Mouse (Mus musculus) embryonic facial prominence, embryonic 13.5 days (tissue): Measurements from ENCODE around the gene Med25. TPM values are rescaled to one million over a fixed set of nuclear protein-coding genes. Genes with fewer than 3 reads are reported as not detected.

Experiments
- ATAC-seq: fragments of 200-750 bp; cut with Nextera tagmentation; 2 replicates; pipeline ENCODE4 v1.8.0; 2017; ENCODE audit warnings: low read depth; ENCODE audit not compliant: insufficient number of reproducible peaks, insufficient read depth, low FRiP score, low TSS enrichment
- H3K27ac ChIP-seq: fragments of 300-500 bp; sonication (generic); 2 replicates; pipeline ENCODE4 v1.5.1; 2015; ENCODE audit warnings: moderate library complexity, mild to moderate bottlenecking, inconsistent platforms
- H3K27me3 ChIP-seq: fragments of 300-500 bp; sonication (generic); 2 replicates; pipeline ENCODE4 v1.6.1; 2015; ENCODE audit warnings: mild to moderate bottlenecking, inconsistent platforms
- H3K36me3 ChIP-seq: fragments of 300-500 bp; sonication (generic); 2 replicates; pipeline ENCODE4 v1.6.1; 2015; ENCODE audit warnings: mild to moderate bottlenecking, inconsistent platforms
- H3K4me1 ChIP-seq: fragments of 300-500 bp; sonication (generic); 2 replicates; pipeline ENCODE4 v1.6.1; 2015; ENCODE audit warnings: inconsistent platforms
- H3K4me2 ChIP-seq: fragments of 300-500 bp; sonication (generic); 2 replicates; pipeline ENCODE4 v1.6.1; 2015; ENCODE audit warnings: moderate library complexity, mild to moderate bottlenecking, inconsistent platforms
- H3K4me3 ChIP-seq: fragments of 300-500 bp; sonication (generic); 2 replicates; pipeline ENCODE4 v1.5.1; 2015; ENCODE audit warnings: mild to moderate bottlenecking, inconsistent platforms
- H3K9ac ChIP-seq: fragments of 300-500 bp; sonication (generic); 2 replicates; pipeline ENCODE4 v1.6.1; 2015; ENCODE audit warnings: mild to moderate bottlenecking, inconsistent platforms
- H3K9me3 ChIP-seq: fragments of 300-500 bp; sonication (generic); 2 replicates; pipeline ENCODE4 v1.6.1; 2016; ENCODE audit warnings: inconsistent platforms
- WGBS: fragments of 180-500 bp; shearing (Covaris S2); methylation state at CpG from one replicate; pipeline ENCODE4 v1.1.7; 2015; ENCODE audit warnings: mixed read lengths; 5-methylcytosine and 5-hydroxymethylcytosine counted together
- polyA plus RNA-seq: library from polyadenylated mRNA; unstranded; fragments of >200 nt; fragmentation: Nextera tagmentation; extraction: Ambion mirVana; gene quantifications from 2 replicates; pipeline ENCODE4 v1.2.1, GENCODE M21; 2015

Gene Med25
- polyA plus RNA-seq, 1 experiment from 2014 or later: 111 TPM

DNA sequence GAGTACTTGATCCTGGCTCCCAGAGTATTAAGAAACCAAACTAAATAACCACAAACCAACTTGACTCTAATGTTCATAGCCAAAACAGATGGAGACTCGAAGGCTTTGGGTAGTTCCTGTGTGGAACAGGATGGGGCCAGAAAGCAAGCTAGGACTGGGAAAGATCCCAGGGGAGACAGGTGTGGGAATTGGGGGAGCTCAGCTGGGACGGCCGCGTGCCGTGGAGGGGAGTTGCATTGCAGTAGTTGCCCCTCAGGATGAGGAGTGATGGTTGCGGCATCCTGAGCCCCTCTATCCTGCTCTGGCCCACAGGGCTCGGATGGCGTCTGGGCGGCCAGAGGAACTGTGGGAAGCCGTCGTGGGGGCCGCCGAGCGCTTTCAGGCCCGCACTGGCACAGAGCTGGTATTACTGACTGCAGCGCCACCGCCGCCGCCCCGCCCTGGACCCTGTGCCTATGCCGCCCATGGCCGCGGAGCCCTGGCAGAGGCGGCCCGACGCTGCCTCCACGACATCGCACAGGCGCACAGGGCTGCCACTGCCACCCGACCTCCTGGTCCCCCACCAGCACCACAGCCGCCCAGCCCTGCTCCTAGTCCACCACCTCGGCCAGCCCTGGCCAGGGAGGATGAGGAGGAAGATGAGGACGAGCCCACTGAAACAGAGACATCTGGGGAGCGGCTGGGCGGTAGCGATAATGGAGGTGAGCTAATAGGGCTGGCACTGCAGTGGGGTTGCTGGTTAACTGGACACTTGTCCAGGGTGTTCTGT, 40.1 kb downstream of the Med25 start:
- Histone ChIP-seq H3K9me3 (no peaks in the 10 kb centered on the region), H3K27ac (no peak overlapping the region), H3K4me1 (peaks cover 64% of the 10 kb centered on the region), H3K27me3 (no peaks in the 10 kb centered on the region), H3K9ac (0 out of 2 replicates have a peak overlapping the region, but pooled peaks have one; percentile 28), H3K36me3 (peaks cover 12% of the 10 kb centered on the region), H3K4me2 (no peak overlapping the region), H3K4me3 (no peak overlapping the region; the same call in 1 of the 2 replicates)
- ATAC-seq: no peak
- 90% methylated on average over 36 of the region's 36 CpGs for WGBS

DNA sequence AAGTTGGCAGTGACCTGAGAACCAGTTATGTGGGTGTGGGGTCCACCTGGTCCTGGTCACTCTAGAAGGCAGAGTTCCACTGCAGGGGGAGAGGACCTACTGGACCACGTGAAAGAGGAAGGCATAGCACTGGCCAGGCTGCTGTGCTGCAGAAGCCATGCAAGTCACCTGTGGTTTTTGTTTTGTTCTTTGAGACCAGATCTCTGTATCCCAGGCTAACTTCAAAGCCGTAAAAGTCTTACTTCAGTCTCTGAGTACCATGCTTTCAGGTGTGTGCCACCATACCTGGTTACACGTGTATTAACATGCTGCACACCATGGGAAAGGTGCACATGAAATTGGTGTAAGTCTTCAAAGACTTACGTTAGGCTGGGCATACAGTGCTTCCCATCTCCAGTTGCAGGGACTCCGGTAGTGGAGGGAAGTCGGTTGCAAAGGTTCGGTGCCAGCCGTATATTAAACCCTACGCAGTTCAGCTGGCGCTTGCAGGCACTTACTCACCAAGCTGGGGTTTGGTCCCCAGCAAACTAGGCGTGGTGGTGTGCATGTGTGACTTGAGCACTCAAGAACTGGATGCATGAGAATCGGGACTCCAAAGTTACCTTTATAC, 40.8 kb downstream of the Med25 start:
- no peaks in the 10 kb centered on the region for H3K27me3 ChIP-seq
- WGBS: 88% methylated on average over 12 of the region's 12 CpGs
- ATAC-seq: no peak
- peaks cover 14% of the 10 kb centered on the region for H3K36me3 ChIP-seq
- H3K4me2 ChIP-seq: peak overlapping the region; percentile 91; the same call in 1 of the 2 replicates
- no peak overlapping the region for H3K27ac ChIP-seq
- H3K4me3 ChIP-seq: no peak overlapping the region
- H3K9me3 ChIP-seq: no peaks in the 10 kb centered on the region
- H3K4me1 ChIP-seq: peaks cover 65% of the 10 kb centered on the region
- H3K9ac ChIP-seq: peak overlapping the region; percentile 83; the same call in 1 of the 2 replicates

DNA sequence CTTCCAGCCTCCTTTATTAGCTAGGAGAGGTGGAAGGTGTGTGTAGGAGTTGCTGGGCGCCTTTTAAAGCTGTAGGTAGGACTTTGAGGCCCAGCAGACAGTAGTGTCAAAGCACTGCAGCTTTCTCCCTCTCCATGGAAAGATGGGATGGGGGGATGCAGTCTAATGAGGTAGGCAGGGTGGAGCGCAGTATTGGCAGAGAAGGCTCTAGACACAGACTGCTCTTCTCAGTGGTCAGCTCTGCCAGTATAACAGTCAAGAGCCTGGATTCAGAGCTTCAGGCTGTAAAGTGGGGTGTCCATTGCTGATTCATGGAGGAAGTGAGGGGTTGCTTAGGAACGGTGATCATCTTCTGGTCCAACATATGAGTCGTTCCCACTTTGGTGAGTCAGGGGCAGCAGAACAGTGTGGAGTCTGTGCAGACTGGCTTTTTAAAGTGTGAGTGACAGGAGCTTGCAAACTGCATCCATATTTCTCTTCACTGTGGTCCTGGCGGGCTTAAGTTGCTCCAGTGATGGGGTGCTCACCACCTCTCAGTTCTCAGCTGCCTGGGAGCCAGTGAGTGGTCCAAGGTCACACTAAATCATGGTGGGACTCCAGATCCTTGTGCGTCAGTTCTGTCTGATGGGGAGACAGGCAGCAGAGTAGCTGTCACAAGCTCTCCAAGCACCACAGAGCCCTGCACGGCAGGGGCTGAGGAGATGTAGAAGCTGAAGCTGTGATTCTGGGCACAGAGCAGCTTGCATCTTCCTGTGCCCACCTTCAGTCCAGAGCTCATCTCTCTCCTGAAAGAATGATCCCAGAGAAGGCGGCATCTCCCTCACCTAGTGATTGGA, 41.5 kb downstream of the Med25 start:
- Histone ChIP-seq H3K4me2 (peak overlapping the region; percentile 91), H3K9me3 (no peaks in the 10 kb centered on the region), H3K9ac (peak overlapping the region; percentile 83), H3K36me3 (peaks cover 21% of the 10 kb centered on the region), H3K27ac (peak overlapping the region; percentile 97), H3K4me1 (peaks cover 59% of the 10 kb centered on the region), H3K4me3 (peak overlapping the region; percentile 75), H3K27me3 (no peaks in the 10 kb centered on the region)
- no peak for ATAC-seq
- WGBS: 81% methylated on average over 8 of the region's 8 CpGs

DNA sequence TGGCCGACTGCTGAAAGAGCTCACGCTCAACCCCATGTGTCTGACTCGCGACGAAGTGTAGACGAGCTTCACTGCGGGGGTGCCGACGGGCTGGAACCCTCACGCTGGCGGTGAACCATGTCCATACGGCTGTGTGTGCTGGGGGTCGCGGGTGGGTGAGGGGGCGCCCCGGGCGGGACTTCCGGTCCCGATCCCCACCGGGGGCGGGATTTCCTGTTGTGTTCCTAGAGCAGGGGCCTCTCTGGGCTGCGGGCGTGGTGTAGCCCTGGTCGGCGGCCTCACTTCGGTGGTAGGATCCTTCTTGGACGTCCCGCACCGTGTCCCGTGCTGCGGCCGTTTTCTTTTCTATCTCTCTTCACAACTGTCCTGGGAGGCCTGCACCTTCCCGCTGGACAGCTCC, 42.4 kb downstream of the Med25 start:
- H3K9me3 ChIP-seq: no peaks in the 10 kb centered on the region
- peaks cover 53% of the 10 kb centered on the region for H3K4me1 ChIP-seq
- ATAC-seq: peak; percentile 43

DNA sequence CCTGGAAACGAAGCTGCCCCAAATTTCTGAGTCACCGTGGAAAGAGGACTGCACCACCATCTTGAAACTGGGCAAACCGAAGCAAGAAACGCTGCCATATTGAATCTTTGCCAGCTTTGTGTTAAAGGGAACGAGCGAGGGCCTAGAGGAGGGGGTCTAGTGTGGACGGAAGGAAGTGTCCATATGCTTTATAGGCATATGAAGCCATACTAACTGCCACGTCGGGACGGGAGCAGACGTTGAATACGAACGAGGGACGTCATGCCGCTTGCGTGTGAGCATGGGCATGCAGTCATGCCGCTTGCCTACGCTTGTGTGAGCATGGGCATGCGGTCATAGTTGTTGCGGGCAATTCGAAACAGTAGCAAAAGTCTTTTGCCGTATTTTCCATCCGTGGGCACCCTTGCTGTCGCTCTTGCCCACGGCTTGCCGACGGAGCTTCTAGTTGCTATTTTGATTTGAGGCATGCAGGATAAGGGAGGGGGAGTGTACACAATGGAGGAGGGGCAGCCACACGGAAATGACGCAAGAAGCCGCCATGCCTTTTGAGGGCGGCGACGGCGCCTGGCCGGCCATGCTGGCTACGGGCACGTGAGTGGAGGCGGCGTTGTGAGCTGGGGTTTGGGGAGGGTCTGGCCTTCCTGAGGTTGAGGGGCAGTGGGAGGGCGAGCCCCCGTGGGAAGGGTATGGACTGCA, 42.9 kb downstream of the Med25 start:
- no peaks in the 10 kb centered on the region for H3K27me3 ChIP-seq
- peak overlapping the region; percentile 91 for H3K4me2 ChIP-seq
- H3K4me1 ChIP-seq: peaks cover 48% of the 10 kb centered on the region
- H3K9me3 ChIP-seq: no peaks in the 10 kb centered on the region
- peak; percentile 71 for ATAC-seq
- peak overlapping the region; percentile 83 for H3K9ac ChIP-seq
- peak overlapping the region; percentile 97 for H3K27ac ChIP-seq
- peak overlapping the region; percentile 75 for H3K4me3 ChIP-seq
- H3K36me3 ChIP-seq: peaks cover 35% of the 10 kb centered on the region
- WGBS: under 1% methylated on average over 41 of the region's 41 CpGs

More for the DNA sequence above, 42.4 kb downstream of the Med25 start:
- under 1% methylated on average over 33 of the region's 33 CpGs for WGBS
- Histone ChIP-seq H3K27me3 (no peaks in the 10 kb centered on the region), H3K36me3 (peaks cover 29% of the 10 kb centered on the region), H3K4me2 (peak overlapping the region; percentile 91), H3K27ac (peak overlapping the region; percentile 97), H3K9ac (peak overlapping the region; percentile 83), H3K4me3 (peak overlapping the region; percentile 75)

DNA sequence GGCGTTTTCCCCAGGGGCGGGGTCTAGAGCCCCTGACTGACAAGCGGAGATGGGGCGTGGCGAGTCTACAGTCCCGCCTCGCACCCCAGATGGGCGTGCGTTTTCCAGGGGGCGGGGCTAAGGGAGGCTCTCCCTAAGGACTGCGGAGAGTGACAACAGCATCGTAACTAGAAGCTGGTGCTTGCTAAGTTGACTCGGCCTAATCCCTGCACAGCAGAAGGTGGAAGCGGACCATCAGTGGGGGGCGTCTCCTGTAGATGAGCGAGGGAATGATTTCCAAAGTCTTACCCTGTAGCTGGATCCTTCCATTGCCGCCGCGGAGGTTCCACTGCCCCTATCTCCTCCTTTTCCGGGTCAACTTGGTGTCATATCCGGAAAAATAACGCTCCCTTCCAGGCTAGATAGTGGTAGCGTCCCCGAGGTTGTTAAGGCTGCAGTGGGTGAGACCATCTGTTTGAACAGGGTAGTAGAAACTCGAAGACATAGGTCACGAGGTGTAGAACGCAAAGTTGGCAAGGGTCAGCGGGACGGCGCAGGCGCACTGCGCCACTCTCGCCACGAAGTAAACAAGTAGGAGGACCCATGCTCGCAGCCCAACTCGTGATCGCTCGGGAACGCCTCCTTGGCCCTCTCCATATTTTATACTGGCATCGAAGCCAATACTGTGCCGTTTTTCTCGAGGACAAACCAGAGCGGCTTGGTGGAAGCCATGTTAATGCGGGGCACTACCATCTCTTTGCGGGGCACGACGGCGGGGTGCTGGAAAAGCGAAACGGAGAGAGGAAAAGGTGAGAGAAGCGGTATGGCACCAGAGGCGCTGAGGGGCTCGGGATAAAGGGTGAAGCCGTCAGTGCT, 43.7 kb downstream of the Med25 start, which contains the start of the genes Akt1s1 and Tbc1d17:
Gene Akt1s1 (plus strand): TSS at position 431 of the 855 bp plus-strand sequence.
Gene Tbc1d17 (minus strand): TSS at position 519 of the 855 bp plus-strand sequence.
- H3K9ac ChIP-seq: peak within 1 kb of the TSS; percentile 83
- peak within 1 kb of the TSS; percentile 97 for H3K27ac ChIP-seq
- ATAC-seq: peak; percentile 84
- H3K9me3 ChIP-seq: no peaks in the 10 kb centered on the region
- peaks cover 43% of the 10 kb centered on the region for H3K36me3 ChIP-seq
- peak within 1 kb of the TSS; percentile 91 for H3K4me2 ChIP-seq
- peak within 1 kb of the TSS; percentile 75 for H3K4me3 ChIP-seq
- WGBS: under 1% methylated on average over 54 of the region's 54 CpGs
- no peaks in the 10 kb centered on the region for H3K27me3 ChIP-seq
- H3K4me1 ChIP-seq: peaks cover 40% of the 10 kb centered on the region

DNA sequence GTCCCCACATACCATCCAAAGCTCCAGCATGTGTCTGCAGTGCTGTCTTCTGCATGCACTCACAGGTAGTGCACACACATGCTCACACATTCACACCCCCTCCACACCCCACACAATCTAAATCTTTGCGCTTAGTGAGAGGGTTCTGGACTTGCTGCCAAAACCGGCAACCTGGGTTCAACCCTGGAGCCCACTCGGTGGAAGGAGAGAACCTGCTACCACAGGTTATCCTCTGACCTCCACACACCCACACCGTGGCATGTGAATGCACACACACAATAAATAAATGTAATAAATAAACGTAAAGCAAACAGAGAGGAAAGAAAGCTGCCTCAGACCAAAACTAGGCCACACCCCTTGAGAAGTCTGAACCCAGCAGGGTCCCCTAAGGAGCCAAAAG, 44.7 kb downstream of the Med25 start:
- peaks cover 50% of the 10 kb centered on the region for H3K36me3 ChIP-seq
- peak overlapping the region; percentile 70 for H3K9ac ChIP-seq
- peak overlapping the region; percentile 75 for H3K4me3 ChIP-seq
- H3K4me2 ChIP-seq: peak overlapping the region; percentile 91
- H3K27me3 ChIP-seq: no peaks in the 10 kb centered on the region
- ATAC-seq: no peak
- WGBS: 80% methylated on average over 5 of the region's 5 CpGs
- peaks cover 30% of the 10 kb centered on the region for H3K4me1 ChIP-seq
- H3K27ac ChIP-seq: peak overlapping the region; percentile 97; the same call in 1 of the 2 replicates
- H3K9me3 ChIP-seq: no peaks in the 10 kb centered on the region

DNA sequence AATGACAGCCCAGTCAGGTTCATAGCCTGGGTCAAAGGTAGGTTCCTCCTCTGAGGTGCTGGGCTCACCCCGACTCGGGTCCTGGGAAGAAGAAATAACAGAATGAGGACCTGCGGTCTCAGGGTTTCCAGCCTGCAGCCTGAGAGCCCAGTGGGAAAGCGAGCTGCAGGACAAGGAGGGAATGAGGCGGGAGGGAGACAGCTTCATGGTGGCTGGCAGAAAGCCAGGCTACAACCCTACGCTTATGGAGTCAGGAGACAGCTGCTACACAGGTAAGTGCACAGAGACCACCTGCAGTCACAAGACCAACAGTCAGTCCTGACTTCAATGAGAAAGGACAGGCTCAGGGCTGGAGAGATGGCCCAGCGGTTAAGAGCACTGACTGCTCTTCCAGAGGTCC, 45.7 kb downstream of the Med25 start:
- Histone ChIP-seq H3K27ac (no peak overlapping the region), H3K9ac (0 out of 2 replicates have a peak overlapping the region, but pooled peaks have one; percentile 16), H3K27me3 (no peaks in the 10 kb centered on the region), H3K4me3 (no peak overlapping the region), H3K9me3 (no peaks in the 10 kb centered on the region), H3K36me3 (peaks cover 55% of the 10 kb centered on the region), H3K4me2 (no peak overlapping the region), H3K4me1 (peaks cover 24% of the 10 kb centered on the region)
- WGBS: 92% methylated on average over 7 of the region's 7 CpGs
- no peak for ATAC-seq

DNA sequence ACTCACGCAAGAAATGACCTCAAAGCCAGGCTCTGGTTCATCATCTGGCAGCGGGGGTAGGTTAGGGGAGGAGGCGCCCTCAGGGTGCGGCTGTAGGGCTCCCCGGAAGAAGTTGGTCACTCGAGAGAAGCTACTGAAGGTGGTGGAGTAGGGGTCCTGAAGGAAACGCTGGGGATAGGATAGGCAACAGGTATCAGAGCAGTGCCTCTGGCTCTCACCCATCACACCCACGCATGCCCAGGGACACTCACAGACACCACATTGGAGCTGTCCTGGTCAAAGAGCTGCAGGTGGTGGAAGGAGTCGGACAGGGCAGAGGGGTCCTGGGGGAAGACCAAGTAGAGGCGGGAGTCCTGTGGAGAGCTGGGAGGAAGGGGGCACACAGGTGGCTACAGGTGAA, 47.5 kb downstream of the Med25 start:
- H3K9me3 ChIP-seq: no peaks in the 10 kb centered on the region
- H3K4me1 ChIP-seq: peaks cover 14% of the 10 kb centered on the region
- H3K4me2 ChIP-seq: no peak overlapping the region
- peaks cover 16% of the 10 kb centered on the region for H3K27me3 ChIP-seq
- ATAC-seq: no peak
- WGBS: 93% methylated on average over 10 of the region's 10 CpGs
- no peak overlapping the region for H3K4me3 ChIP-seq
- no peak overlapping the region for H3K9ac ChIP-seq
- H3K36me3 ChIP-seq: peaks cover 67% of the 10 kb centered on the region
- no peak overlapping the region for H3K27ac ChIP-seq

DNA sequence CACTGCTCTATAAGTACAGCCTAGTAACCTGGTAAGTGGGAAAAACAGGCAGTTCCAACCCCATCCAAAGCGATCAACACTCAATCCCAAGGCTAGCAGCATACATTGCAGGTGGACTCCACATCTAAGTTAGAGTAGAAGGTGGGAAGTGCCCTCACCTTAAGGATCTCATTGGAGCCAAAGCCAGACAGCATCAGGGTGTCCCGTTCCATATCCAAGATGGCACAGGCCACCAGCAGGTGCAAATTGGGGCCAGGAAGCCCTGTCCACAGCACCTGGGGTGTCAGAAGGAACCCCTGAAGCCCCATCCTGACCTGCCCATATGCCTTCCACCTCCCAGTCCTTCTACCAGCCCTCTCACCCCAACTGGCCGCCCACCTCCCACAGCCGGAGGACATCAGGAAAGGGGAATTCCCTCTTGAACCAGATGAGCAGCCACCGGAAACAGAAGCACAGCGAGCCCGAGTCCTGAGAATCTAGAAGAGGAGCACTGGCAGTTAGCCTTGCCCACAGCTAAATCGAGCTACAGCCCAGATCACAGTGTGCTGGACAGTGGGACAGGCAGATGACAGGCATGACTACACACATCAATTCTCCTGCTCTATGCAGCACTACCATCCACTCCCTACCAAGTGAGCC, 50.6 kb downstream of the Med25 start:
- H3K4me3 ChIP-seq: no peak overlapping the region
- H3K36me3 ChIP-seq: peaks cover 67% of the 10 kb centered on the region
- H3K9me3 ChIP-seq: no peaks in the 10 kb centered on the region
- 92% methylated on average over 8 of the region's 8 CpGs for WGBS
- H3K27ac ChIP-seq: no peak overlapping the region
- peaks cover 36% of the 10 kb centered on the region for H3K27me3 ChIP-seq
- H3K4me1 ChIP-seq: peaks cover 12% of the 10 kb centered on the region
- H3K9ac ChIP-seq: no peak overlapping the region
- H3K4me2 ChIP-seq: no peak overlapping the region
- no peak for ATAC-seq
